Mouse (Mus musculus) forebrain, embryonic 16.5 days (tissue): Measurements from ENCODE around the gene Cir1. TPM values are rescaled to one million over a fixed set of nuclear protein-coding genes. Genes with fewer than 3 reads are reported as not detected.

Experiments
- ATAC-seq: fragments of 200-750 bp; cut with Nextera tagmentation; 2 replicates; pipeline ENCODE4 v1.8.0; 2017; ENCODE audit warnings: mild to moderate bottlenecking, moderate library complexity
- H3K27ac ChIP-seq: fragments of 300-500 bp; sonication (generic); 2 replicates; pipeline ENCODE4 v1.5.1; 2014; ENCODE audit warnings: low read length, control low read depth
- H3K27me3 ChIP-seq: fragments of 300-500 bp; sonication (generic); replicated peaks from 2 replicates; pipeline ENCODE4 v1.6.1; 2014; ENCODE audit warnings: low read length; ENCODE audit not compliant: control insufficient read depth, insufficient read depth
- H3K36me3 ChIP-seq: fragments of 300-500 bp; sonication (generic); 2 replicates; pipeline ENCODE4 v1.6.1; 2014; ENCODE audit not compliant: control insufficient read depth, insufficient read depth
- H3K4me1 ChIP-seq: fragments of 300-500 bp; sonication (generic); replicated peaks from 2 replicates; pipeline ENCODE4 v1.6.1; 2014; ENCODE audit warnings: low read length; ENCODE audit not compliant: control insufficient read depth, insufficient read depth
- H3K4me2 ChIP-seq: fragments of 300-500 bp; sonication (generic); 2 replicates; pipeline ENCODE4 v1.6.1; 2014; ENCODE audit warnings: mild to moderate bottlenecking, low read length, control low read depth
- H3K4me3 ChIP-seq: fragments of 300-500 bp; sonication (generic); replicated peaks from 2 replicates; pipeline ENCODE4 v1.5.1; 2014; ENCODE audit warnings: mild to moderate bottlenecking, low read length, control low read depth
- H3K9ac ChIP-seq: fragments of 300-500 bp; sonication (generic); replicated peaks from 2 replicates; pipeline ENCODE4 v1.6.1; 2014; ENCODE audit warnings: low read depth, low read length, control low read depth
- H3K9me3 ChIP-seq: fragments of 300-500 bp; sonication (generic); 2 replicates; pipeline ENCODE4 v1.6.1; 2016; ENCODE audit warnings: low read length; ENCODE audit not compliant: control insufficient read depth
- whole genome bisulfite sequencing: fragments of 180-500 bp; shearing (Covaris S2); extraction: QIAGEN DNeasy Blood & Tissue Kit; methylation state at CpG from one replicate; pipeline ENCODE4 v1.1.7; 2014; 5-methylcytosine and 5-hydroxymethylcytosine counted together
- polyA plus RNA-seq: library from polyadenylated mRNA; unstranded; fragments of >200 nt; fragmentation: Nextera tagmentation; extraction: Ambion mirVana; gene quantifications from 2 replicates; pipeline ENCODE4 v1.2.1, GENCODE M21; 2015

Gene Cir1
- polyA plus RNA-seq, 1 experiment from 2014 or later = 24.6 TPM

DNA sequence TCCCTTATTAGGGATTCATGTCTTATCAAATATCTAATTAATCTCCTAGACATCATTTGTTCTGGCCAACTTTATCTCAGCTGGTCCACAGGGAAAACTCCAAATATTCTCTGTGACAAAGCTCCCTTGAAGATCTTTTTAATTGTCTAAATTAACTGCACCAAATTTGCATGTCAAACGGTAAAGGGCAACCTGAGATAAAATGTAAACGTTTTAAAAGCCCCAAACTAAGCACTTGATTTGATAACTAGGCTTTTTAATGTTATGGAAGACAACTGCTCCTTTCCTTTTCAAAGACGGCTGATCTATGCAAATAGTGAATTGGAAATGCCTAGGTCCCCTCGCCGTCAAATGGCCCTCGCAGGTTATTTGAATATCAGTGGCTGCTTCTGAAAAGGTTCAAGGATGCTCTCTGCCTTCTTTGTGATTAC lies 36.3 kb downstream of the Cir1 start:
- Histone ChIP-seq H3K36me3 (no peaks in the 10 kb centered on the region), H3K9ac (peak overlapping the region; percentile 43; the same call in 1 of the 2 replicates), H3K27ac (peak overlapping the region; percentile 13; the same call in 1 of the 2 replicates), H3K27me3 (peaks cover 9% of the 10 kb centered on the region), H3K4me3 (peak overlapping the region; percentile 35), H3K9me3 (no peaks in the 10 kb centered on the region), H3K4me1 (peaks cover 41% of the 10 kb centered on the region), H3K4me2 (peak overlapping the region; percentile 42)
- ATAC-seq = no peak
- 2% methylated on average over 6 of the region's 6 CpGs for WGBS

GRCm38 (mm10) chr2:73275261-73276040 lies 37.0 kb downstream of the Cir1 start:
- H3K27ac ChIP-seq = no peak overlapping the region; the same call in 1 of the 2 replicates
- 8% methylated on average over 8 of the region's 8 CpGs for WGBS

GRCm38 (mm10) chr2:73274119-73274920 lies 38.2 kb downstream of the Cir1 start:
- H3K4me3 ChIP-seq = peak overlapping the region; percentile 51
- peaks cover 14% of the 10 kb centered on the region for H3K27me3 ChIP-seq
- WGBS = under 1% methylated on average over 82 of the region's 88 CpGs
- H3K36me3 ChIP-seq = no peaks in the 10 kb centered on the region
- H3K9ac ChIP-seq = peak overlapping the region; percentile 68
- H3K4me2 ChIP-seq = peak overlapping the region; percentile 52
- H3K9me3 ChIP-seq = no peaks in the 10 kb centered on the region
- peak overlapping the region; percentile 81 for H3K27ac ChIP-seq
- no peak for ATAC-seq
- peaks cover 46% of the 10 kb centered on the region for H3K4me1 ChIP-seq

More at GRCm38 (mm10) chr2:73275261-73276040, 37.0 kb downstream of the Cir1 start:
- Histone ChIP-seq H3K4me1 (peaks cover 41% of the 10 kb centered on the region), H3K9me3 (no peaks in the 10 kb centered on the region), H3K4me2 (peak overlapping the region; percentile 34), H3K9ac (peak overlapping the region; percentile 14; the same call in 1 of the 2 replicates), H3K4me3 (peak overlapping the region; percentile 35), H3K36me3 (no peaks in the 10 kb centered on the region), H3K27me3 (peaks cover 14% of the 10 kb centered on the region)
- ATAC-seq = no peak

- Histone ChIP-seq H3K27ac (peak overlapping the region; percentile 81), H3K36me3 (no peaks in the 10 kb centered on the region), H3K9me3 (no peaks in the 10 kb centered on the region), H3K4me3 (peak overlapping the region; percentile 51), H3K4me2 (peak overlapping the region; percentile 52), H3K9ac (peak overlapping the region; percentile 68), H3K27me3 (peaks cover 16% of the 10 kb centered on the region), H3K4me1 (peaks cover 42% of the 10 kb centered on the region)
- under 1% methylated on average over 107 of the region's 110 CpGs for WGBS
- ATAC-seq = peak; percentile 24; the same call in 1 of the 2 replicates
Measured at GRCm38 (mm10) chr2:73273249-73274118, 39.0 kb downstream of the Cir1 start.

GRCm38 (mm10) chr2:73272351-73273248 lies 39.9 kb downstream of the Cir1 start:
- peaks cover 12% of the 10 kb centered on the region for H3K27me3 ChIP-seq
- H3K9me3 ChIP-seq = no peaks in the 10 kb centered on the region
- no peak for ATAC-seq
- H3K4me3 ChIP-seq = peak overlapping the region; percentile 51
- peaks cover 39% of the 10 kb centered on the region for H3K4me1 ChIP-seq
- peak overlapping the region; percentile 81 for H3K27ac ChIP-seq
- peak overlapping the region; percentile 68 for H3K9ac ChIP-seq
- WGBS = under 1% methylated on average over 55 of the region's 55 CpGs
- no peaks in the 10 kb centered on the region for H3K36me3 ChIP-seq
- peak overlapping the region; percentile 52 for H3K4me2 ChIP-seq

- Histone ChIP-seq H3K9me3 (no peaks in the 10 kb centered on the region), H3K36me3 (no peaks in the 10 kb centered on the region), H3K4me2 (peak within 1 kb of the TSS; percentile 52), H3K9ac (peak within 1 kb of the TSS; percentile 68), H3K27me3 (peaks cover 14% of the 10 kb centered on the region), H3K27ac (peak within 1 kb of the TSS; percentile 81), H3K4me3 (peak within 1 kb of the TSS; percentile 51), H3K4me1 (peaks cover 38% of the 10 kb centered on the region)
- peak; percentile 94 for ATAC-seq
- under 1% methylated on average over 43 of the region's 48 CpGs for WGBS
Measured at GRCm38 (mm10) chr2:73271459-73272161, 40.9 kb downstream of the Cir1 start, which contains the start of gene Sp9. TSS of gene Sp9 (plus strand) at chr2:73271925.

- Histone ChIP-seq H3K9me3 (no peaks in the 10 kb centered on the region), H3K4me3 (peak overlapping the region; percentile 51), H3K27ac (peak overlapping the region; percentile 78), H3K27me3 (peaks cover 21% of the 10 kb centered on the region), H3K4me2 (peak overlapping the region; percentile 48), H3K9ac (peak overlapping the region; percentile 35), H3K4me1 (peaks cover 38% of the 10 kb centered on the region), H3K36me3 (no peaks in the 10 kb centered on the region)
- WGBS = under 1% methylated on average over 38 of the region's 38 CpGs
- ATAC-seq = peak; percentile 7; the same call in 1 of the 2 replicates
Measured at GRCm38 (mm10) chr2:73270593-73271458, 41.7 kb downstream of the Cir1 start.
